In genomic region chr10:35737639-35738038, GRCm38 (mm10) we compare ENCODE assay signal across 32 mouse cellular contexts. TPM values are rescaled to one million over a fixed set of nuclear protein-coding genes. Genes with fewer than 3 reads are reported as not detected.
A peak's percentile ranks its signal among the peaks of the same experiment; 100 is the strongest.
DNase-seq lines count a peak whose midpoint lies in the region; ATAC-seq and TF ChIP-seq lines count a peak whose summit lies in the region.
"Had no signal": no experiment of that assay in that cellular context is flagged by ENCODE, and none has a peak within 500 bp of the region (broad histone marks: within the 10 kb centered on the region; RNA-seq: fewer than 3 reads in every experiment).

No protein-coding gene starts in this region.

- 93% methylated on average over 2 of the region's 2 CpGs for WGBS in forebrain, postnatal 0 days
- 89% methylated on average over 2 of the region's 2 CpGs for WGBS in forebrain, embryonic 14.5 days
- 78% methylated on average over 2 of the region's 2 CpGs for WGBS in liver, embryonic 16.5 days (ENCODE audit: insufficient replicate concordance)
- 83% methylated on average over 2 of the region's 2 CpGs for WGBS in liver, postnatal 0 days (ENCODE audit: insufficient replicate concordance)
- 92% methylated on average over 2 of the region's 2 CpGs for WGBS in neural tube, embryonic 15.5 days

- no peak overlapping the region for H3K27ac ChIP-seq in forebrain, postnatal 0 days (ENCODE audit: low read depth, low read length)
- H3K27ac ChIP-seq in forebrain, embryonic 14.5 days (ENCODE audit: low read depth, low read length): no peak overlapping the region
- H3K27ac ChIP-seq in liver, embryonic 16.5 days (ENCODE audit: low read length): no peak overlapping the region
- no peak overlapping the region for H3K27ac ChIP-seq in liver, postnatal 0 days (ENCODE audit: low read depth)
- H3K27ac ChIP-seq in neural tube, embryonic 15.5 days (replicated peaks): no peak overlapping the region
- H3K27ac ChIP-seq: forebrain, embryonic 10.5 days; heart, embryonic 10.5 days; heart, embryonic 15.5 days; hindbrain, embryonic 12.5 days; hindbrain, postnatal 0 days; intestine, embryonic 15.5 days; liver, embryonic 15.5 days; midbrain, embryonic 12.5 days; neural tube, embryonic 12.5 days; stomach, postnatal 0 days had no signal

- TF ChIP-seq CTCF in forebrain, postnatal 0 days (IDR thresholded peaks at IDR 0.05; ENCODE audit: low read depth): no peak
- no peak for TF ChIP-seq CTCF in liver, postnatal 0 days (IDR thresholded peaks at IDR 0.05; ENCODE audit: low read depth)

- H3K27me3 ChIP-seq in forebrain, postnatal 0 days (ENCODE audit: insufficient read depth, low read length): no peaks in the 10 kb centered on the region
- no peaks in the 10 kb centered on the region for H3K27me3 ChIP-seq in forebrain, embryonic 14.5 days (replicated peaks; ENCODE audit: control insufficient read depth, insufficient read depth, low read length)
- H3K27me3 ChIP-seq in liver, embryonic 16.5 days (ENCODE audit: control insufficient read depth, insufficient read depth, low read depth, low read length): no peaks in the 10 kb centered on the region
- H3K27me3 ChIP-seq in liver, postnatal 0 days (ENCODE audit: insufficient read depth, low read length): no peaks in the 10 kb centered on the region
- H3K27me3 ChIP-seq in neural tube, embryonic 15.5 days (replicated peaks): no peaks in the 10 kb centered on the region
- H3K27me3 ChIP-seq: heart, embryonic 15.5 days; hindbrain, embryonic 12.5 days; intestine, embryonic 15.5 days; liver, embryonic 15.5 days; megakaryocyte, embryonic 14.5 days; midbrain, embryonic 12.5 days; neural tube, embryonic 12.5 days had no signal

- no peak overlapping the region for H3K4me2 ChIP-seq in forebrain, postnatal 0 days (ENCODE audit: low read depth)
- no peak overlapping the region for H3K4me2 ChIP-seq in forebrain, embryonic 14.5 days (ENCODE audit: low read length)
- no peak overlapping the region for H3K4me2 ChIP-seq in liver, embryonic 16.5 days (ENCODE audit: low read depth, low read length)
- H3K4me2 ChIP-seq in liver, postnatal 0 days (ENCODE audit: low read depth, low read length): no peak overlapping the region
- no peak overlapping the region for H3K4me2 ChIP-seq in neural tube, embryonic 15.5 days
- H3K4me2 ChIP-seq: heart, embryonic 15.5 days; hindbrain, embryonic 12.5 days; intestine, embryonic 15.5 days; liver, embryonic 15.5 days; midbrain, embryonic 12.5 days; neural tube, embryonic 12.5 days had no signal

- no peak overlapping the region for H3K9ac ChIP-seq in forebrain, postnatal 0 days
- H3K9ac ChIP-seq in forebrain, embryonic 14.5 days (ENCODE audit: low read length): no peak overlapping the region
- H3K9ac ChIP-seq in liver, embryonic 16.5 days (ENCODE audit: low read depth, low read length): no peak overlapping the region
- H3K9ac ChIP-seq in liver, postnatal 0 days (replicated peaks): no peak overlapping the region
- no peak overlapping the region for H3K9ac ChIP-seq in neural tube, embryonic 15.5 days (replicated peaks)
- H3K9ac ChIP-seq: heart, embryonic 15.5 days; hindbrain, embryonic 12.5 days; intestine, embryonic 15.5 days; liver, embryonic 15.5 days; midbrain, embryonic 12.5 days; neural tube, embryonic 12.5 days had no signal

- no peak overlapping the region for H3K4me3 ChIP-seq in forebrain, postnatal 0 days (ENCODE audit: low read depth, low read length)
- H3K4me3 ChIP-seq in forebrain, embryonic 14.5 days (ENCODE audit: low read depth, low read length): no peak overlapping the region
- no peak overlapping the region for H3K4me3 ChIP-seq in liver, embryonic 16.5 days (ENCODE audit: low read depth, low read length)
- no peak overlapping the region for H3K4me3 ChIP-seq in liver, postnatal 0 days (ENCODE audit: low read depth, low read length)
- no peak overlapping the region for H3K4me3 ChIP-seq in neural tube, embryonic 15.5 days (replicated peaks)
- H3K4me3 ChIP-seq: forebrain, embryonic 10.5 days; heart, embryonic 10.5 days; heart, embryonic 15.5 days; hindbrain, embryonic 12.5 days; intestine, embryonic 15.5 days; liver, embryonic 15.5 days; megakaryocyte, embryonic 14.5 days; midbrain, embryonic 12.5 days; myocyte; neural tube, embryonic 12.5 days had no signal

- no peaks in the 10 kb centered on the region for H3K36me3 ChIP-seq in forebrain, postnatal 0 days (ENCODE audit: insufficient read depth)
- no peaks in the 10 kb centered on the region for H3K36me3 ChIP-seq in forebrain, embryonic 14.5 days (ENCODE audit: control insufficient read depth, insufficient read depth, low read length)
- H3K36me3 ChIP-seq in liver, embryonic 16.5 days (ENCODE audit: control insufficient read depth, insufficient read depth): no peaks in the 10 kb centered on the region
- H3K36me3 ChIP-seq in liver, postnatal 0 days (replicated peaks; ENCODE audit: insufficient read depth, low read length): no peaks in the 10 kb centered on the region
- H3K36me3 ChIP-seq in neural tube, embryonic 15.5 days: no peaks in the 10 kb centered on the region
- H3K36me3 ChIP-seq: forebrain, embryonic 10.5 days; heart, embryonic 10.5 days; heart, embryonic 15.5 days; hindbrain, embryonic 12.5 days; intestine, embryonic 15.5 days; liver, embryonic 15.5 days; midbrain, embryonic 12.5 days; neural tube, embryonic 12.5 days had no signal

- no peaks in the 10 kb centered on the region for H3K9me3 ChIP-seq in forebrain, postnatal 0 days (ENCODE audit: low read length)
- no peaks in the 10 kb centered on the region for H3K9me3 ChIP-seq in forebrain, embryonic 14.5 days (replicated peaks; ENCODE audit: control insufficient read depth, low read length)
- H3K9me3 ChIP-seq in liver, embryonic 16.5 days (replicated peaks; ENCODE audit: control insufficient read depth, low read length): no peaks in the 10 kb centered on the region
- no peaks in the 10 kb centered on the region for H3K9me3 ChIP-seq in liver, postnatal 0 days (ENCODE audit: low read length)
- H3K9me3 ChIP-seq in neural tube, embryonic 15.5 days (replicated peaks): no peaks in the 10 kb centered on the region
- H3K9me3 ChIP-seq: forebrain, embryonic 10.5 days; heart, embryonic 10.5 days; heart, embryonic 15.5 days; hindbrain, embryonic 12.5 days; intestine, embryonic 15.5 days; liver, embryonic 15.5 days; midbrain, embryonic 12.5 days; neural tube, embryonic 12.5 days had no signal

- DNase-seq in forebrain, postnatal 0 days: peak; percentile 2
- no peak for DNase-seq in forebrain, embryonic 14.5 days (ENCODE audit: low spot score)
- DNase-seq in liver, postnatal 0 days: no peak
- DNase-seq in c-Kit-negative CD71-positive TER-119-positive erythroid progenitor cells, embryonic 14.5 days (ENCODE audit: low read depth, low spot score): peak; percentile 38
- no peak for DNase-seq in B cell, adult 2 months
- DNase-seq in frontal cortex, postnatal 14 days (ENCODE audit: low spot score in 2 of 2): no peak
- DNase-seq: adrenal gland, postnatal 25 days; cerebellum, adult 9-10 months; cerebellum, postnatal 36 days; gastrocnemius, postnatal 14 days; kidney, adult 8-10 months; kidney, postnatal 10 days; lung, postnatal 36 days; right cerebral cortex, postnatal 4 days; thymus, adult 18-20 months; thymus, postnatal 25 days had no signal

- H3K4me1 ChIP-seq in forebrain, postnatal 0 days (ENCODE audit: insufficient read depth): no peaks in the 10 kb centered on the region
- H3K4me1 ChIP-seq in forebrain, embryonic 14.5 days (ENCODE audit: control insufficient read depth, insufficient read depth, low read length): no peaks in the 10 kb centered on the region
- H3K4me1 ChIP-seq in liver, embryonic 16.5 days (ENCODE audit: control insufficient read depth, low read depth, low read length): no peaks in the 10 kb centered on the region
- H3K4me1 ChIP-seq in liver, postnatal 0 days (ENCODE audit: insufficient read depth): no peaks in the 10 kb centered on the region
- no peaks in the 10 kb centered on the region for H3K4me1 ChIP-seq in neural tube, embryonic 15.5 days
- H3K4me1 ChIP-seq: forebrain, embryonic 10.5 days; heart, embryonic 10.5 days; heart, embryonic 15.5 days; hindbrain, embryonic 12.5 days; intestine, embryonic 15.5 days; liver, embryonic 15.5 days; midbrain, embryonic 12.5 days; neural tube, embryonic 12.5 days had no signal

- no peak for TF ChIP-seq EP300 in liver, postnatal 0 days (IDR thresholded peaks at IDR 0.05; ENCODE audit: low read depth)

- no peak for ATAC-seq in forebrain, postnatal 0 days
- no peak for ATAC-seq in forebrain, embryonic 14.5 days
- peak; percentile 30; the same call in 1 of the 2 replicates for ATAC-seq in liver, embryonic 16.5 days (ENCODE audit: low read depth)
- no peak for ATAC-seq in liver, postnatal 0 days
- ATAC-seq in neural tube, embryonic 15.5 days (ENCODE audit: low FRiP score): no peak
- ATAC-seq: CD4-positive, CD25-positive, alpha-beta regulatory T cell, adult 4 months; forebrain, embryonic 16.5 days; hindbrain, postnatal 0 days; intestine, embryonic 15.5 days had no signal

RNA-seq across cellular contexts. Expression of gene Amd2, which starts 25.9 kb away (rescaled TPM):
- total RNA-seq in forebrain, postnatal 0 days (2014; rRNA removed): 0.57 and 1.0 TPM in 2 replicates
- 2.1 and 2.3 TPM in 2 replicates for polyA plus RNA-seq in forebrain, postnatal 0 days (2015; fragmentation: Nextera tagmentation; extraction: Ambion mirVana)
- polyA plus RNA-seq in forebrain, embryonic 14.5 days (2014; fragmentation: Nextera tagmentation; extraction: Ambion mirVana): 2.1 and 2.3 TPM in 2 replicates
- polyA plus RNA-seq in liver, embryonic 16.5 days (2015; fragmentation: Nextera tagmentation; extraction: Ambion mirVana): 1.3 and 2.6 TPM in 2 replicates
- 2.0 and 2.3 TPM in 2 replicates for polyA plus RNA-seq in liver, postnatal 0 days (2015; fragmentation: Nextera tagmentation; extraction: Ambion mirVana)
- polyA plus RNA-seq in neural tube, embryonic 15.5 days (2015; fragmentation: Nextera tagmentation; extraction: Ambion mirVana): 2.1 and 2.2 TPM in 2 replicates

Comparison
In these comparisons a context has a peak if more than half of its experiments do, and no peak if none do; other contexts are left out.
1. DNase-seq: peak in forebrain, postnatal 0 days (single experiment) and c-Kit-negative CD71-positive TER-119-positive erythroid progenitor cells, embryonic 14.5 days (single experiment); none in forebrain, embryonic 14.5 days (single experiment), liver, postnatal 0 days (single experiment), B cell, adult 2 months (0 of 2) and frontal cortex, postnatal 14 days (0 of 2).